Mouse (Mus musculus) stomach, embryonic 14.5 days (tissue): ENCODE results near the gene Sv2c. TPM values are rescaled to one million over a fixed set of nuclear protein-coding genes. Genes with fewer than 3 reads are reported as not detected.

Experiments
- ATAC-seq: fragments of 200-750 bp; cut with Nextera tagmentation; 2 replicates; pipeline ENCODE4 v1.8.0; 2017; ENCODE audit warnings: low read depth, moderate TSS enrichment; ENCODE audit not compliant: insufficient number of reproducible peaks, insufficient read depth, low FRiP score
- H3K27ac ChIP-seq: fragments of 300-500 bp; sonication (generic); 2 replicates; pipeline ENCODE4 v1.5.1; 2014; ENCODE audit warnings: mild to moderate bottlenecking, low read length, moderate library complexity, mixed read lengths
- H3K27me3 ChIP-seq: fragments of 300-500 bp; sonication (generic); 2 replicates; pipeline ENCODE4 v1.6.1; 2014; ENCODE audit warnings: low read length, control low read depth, mixed read lengths; ENCODE audit not compliant: control insufficient read depth, insufficient read depth
- H3K36me3 ChIP-seq: fragments of 300-500 bp; sonication (generic); 2 replicates; pipeline ENCODE4 v1.6.1; 2014; ENCODE audit warnings: mild to moderate bottlenecking, control low read depth, low read length, moderate library complexity, mixed read lengths; ENCODE audit not compliant: control insufficient read depth, insufficient read depth
- H3K4me1 ChIP-seq: fragments of 300-500 bp; sonication (generic); 2 replicates; pipeline ENCODE4 v1.6.1; 2014; ENCODE audit warnings: low read length, control low read depth, mixed read lengths; ENCODE audit not compliant: control insufficient read depth, insufficient read depth
- H3K4me2 ChIP-seq: fragments of 300-500 bp; sonication (generic); replicated peaks from 2 replicates; pipeline ENCODE4 v1.6.1; 2014; ENCODE audit warnings: low read depth, low read length, control low read depth
- H3K4me3 ChIP-seq: fragments of 300-500 bp; sonication (generic); 2 replicates; pipeline ENCODE4 v1.5.1; 2014; ENCODE audit warnings: low read depth, low read length, control low read depth
- H3K9ac ChIP-seq: fragments of 300-500 bp; sonication (generic); replicated peaks from 2 replicates; pipeline ENCODE4 v1.6.1; 2014; ENCODE audit warnings: low read depth, mild to moderate bottlenecking, control low read depth, low read length, moderate library complexity, mixed read lengths
- H3K9me3 ChIP-seq: fragments of 300-500 bp; sonication (generic); 2 replicates; pipeline ENCODE4 v1.6.1; 2016; ENCODE audit warnings: low read depth, low read length, control low read depth; ENCODE audit not compliant: control insufficient read depth
- WGBS: fragments of 180-500 bp; shearing (Covaris S2); extraction: QIAGEN DNeasy Blood & Tissue Kit; methylation state at CpG from one replicate; pipeline ENCODE4 v1.1.7; 2014; 5-methylcytosine and 5-hydroxymethylcytosine counted together
- polyA plus RNA-seq: library from polyadenylated mRNA; unstranded; fragments of >200 nt; fragmentation: Nextera tagmentation; extraction: Ambion mirVana; gene quantifications from 2 replicates; pipeline ENCODE4 v1.2.1, GENCODE M21; 2014

Sv2c gene
- polyA plus RNA-seq, 1 experiment from 2014 or later = 2.7 TPM

DNA sequence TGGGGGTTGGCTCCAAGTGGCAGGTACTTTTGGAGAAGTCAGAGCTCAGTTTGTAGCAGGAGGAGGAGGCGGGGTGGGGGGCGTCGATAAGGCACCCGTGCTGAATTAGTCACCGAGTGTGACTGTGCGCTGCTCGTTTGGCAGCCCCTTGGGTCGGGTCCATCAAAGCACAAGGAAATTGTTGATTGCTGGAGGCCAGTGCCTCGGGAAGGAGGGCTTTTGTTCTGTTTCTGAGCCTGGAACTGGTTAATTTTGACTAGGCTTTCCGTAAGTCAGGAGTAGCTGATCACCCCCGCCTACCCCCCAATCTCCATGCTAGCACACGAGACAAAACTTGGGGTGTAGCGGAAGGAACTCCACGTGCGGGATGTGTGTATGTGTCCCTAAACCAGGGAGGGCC lies 456 bp upstream of the Sv2c start:
- ATAC-seq = peak; percentile 29; the same call in 1 of the 2 replicates
- Histone ChIP-seq H3K27me3 (peaks cover 29% of the 10 kb centered on the region), H3K36me3 (no peaks in the 10 kb centered on the region)

DNA sequence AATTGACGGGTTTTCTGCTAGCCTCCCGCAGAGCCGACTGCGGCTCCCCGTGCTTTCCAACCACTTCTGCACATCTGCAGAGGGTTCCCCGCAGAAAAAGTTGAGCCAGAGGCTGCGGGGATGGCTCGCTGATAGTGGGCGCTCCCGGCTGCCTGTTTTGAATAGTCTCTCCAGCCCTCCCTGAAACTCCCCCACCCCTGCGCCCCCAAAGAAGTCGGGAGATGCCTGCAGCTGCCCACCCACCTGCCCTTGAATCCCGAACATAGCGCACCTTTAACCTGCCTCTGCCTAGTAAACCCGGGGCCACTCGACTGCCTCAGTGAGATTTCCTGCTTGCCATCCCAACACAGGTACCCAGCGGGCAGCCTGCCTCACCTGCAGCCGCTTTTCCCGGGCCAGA lies 466 bp downstream of the Sv2c start:
- no peaks in the 10 kb centered on the region for H3K9me3 ChIP-seq
- no peak overlapping the region for H3K9ac ChIP-seq
- ATAC-seq = no peak
- peak overlapping the region; percentile 74 for H3K4me2 ChIP-seq
- H3K27ac ChIP-seq = no peak overlapping the region
- peak overlapping the region; percentile 43 for H3K4me3 ChIP-seq
- WGBS = under 1% methylated on average over 19 of the region's 19 CpGs
- H3K4me1 ChIP-seq = 0 out of 2 replicates have a peak, but pooled peaks cover 5% of the 10 kb centered on the region
- peaks cover 29% of the 10 kb centered on the region for H3K27me3 ChIP-seq
- H3K36me3 ChIP-seq = no peaks in the 10 kb centered on the region

More for the DNA sequence above, 456 bp upstream of the Sv2c start:
- H3K27ac ChIP-seq = no peak overlapping the region
- WGBS = under 1% methylated on average over 15 of the region's 15 CpGs
- H3K4me3 ChIP-seq = peak overlapping the region; percentile 43
- no peak overlapping the region for H3K9ac ChIP-seq
- 0 out of 2 replicates have a peak, but pooled peaks cover 5% of the 10 kb centered on the region for H3K4me1 ChIP-seq
- peak overlapping the region; percentile 74 for H3K4me2 ChIP-seq
- H3K9me3 ChIP-seq = no peaks in the 10 kb centered on the region

DNA sequence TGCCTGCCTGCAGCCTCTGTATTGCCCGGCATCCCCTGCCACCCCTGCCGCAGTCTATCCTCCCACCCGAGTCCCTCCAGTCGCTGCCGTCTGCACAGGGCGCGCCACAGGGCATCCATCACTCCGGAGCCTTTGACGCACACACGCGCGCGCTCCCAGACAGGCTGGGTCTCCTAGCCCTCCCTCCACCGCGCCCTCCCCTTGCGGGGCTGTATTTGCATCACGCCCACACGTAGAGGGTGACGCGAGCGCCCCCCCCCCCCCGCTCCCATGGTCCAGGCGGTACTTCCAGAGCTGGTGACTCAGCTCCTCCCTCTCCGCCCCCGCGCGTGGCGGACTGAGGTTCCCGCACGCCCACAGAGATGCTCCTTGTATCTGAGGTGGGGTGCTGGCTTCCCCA lies 1.3 kb downstream of the Sv2c start:
- peak; percentile 62; the same call in 1 of the 2 replicates for ATAC-seq

DNA sequence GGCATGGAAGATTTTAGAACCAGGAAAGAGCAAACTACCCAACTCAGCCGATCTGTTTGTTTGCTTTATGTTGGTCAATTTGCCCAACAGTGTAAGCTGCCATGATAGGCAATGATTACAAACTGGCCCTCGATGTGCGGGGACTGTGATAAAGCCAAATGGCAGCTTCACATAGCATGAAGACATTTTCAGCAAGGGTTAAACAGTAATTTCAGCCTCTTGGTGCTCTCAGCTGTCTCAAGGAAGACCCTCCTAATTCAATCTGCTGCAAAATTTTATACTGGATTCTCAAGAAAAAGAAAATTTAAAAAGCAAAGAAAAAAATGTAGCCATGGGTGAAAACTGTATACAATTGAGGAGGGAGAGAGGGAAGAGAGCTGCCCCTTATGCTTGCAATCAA lies 3.3 kb downstream of the Sv2c start:
- H3K9ac ChIP-seq = no peak overlapping the region
- H3K27ac ChIP-seq = no peak overlapping the region
- 0 out of 2 replicates have a peak, but pooled peaks cover 5% of the 10 kb centered on the region for H3K4me1 ChIP-seq
- H3K27me3 ChIP-seq = peaks cover 27% of the 10 kb centered on the region
- no peak overlapping the region for H3K4me3 ChIP-seq
- no peak for ATAC-seq
- no peaks in the 10 kb centered on the region for H3K36me3 ChIP-seq
- H3K9me3 ChIP-seq = no peaks in the 10 kb centered on the region
- H3K4me2 ChIP-seq = no peak overlapping the region
- WGBS = 65% methylated on average over 3 of the region's 3 CpGs

More for the DNA sequence above, 1.3 kb downstream of the Sv2c start:
- Histone ChIP-seq H3K27ac (no peak overlapping the region), H3K4me2 (peak overlapping the region; percentile 74), H3K4me3 (peak overlapping the region; percentile 43), H3K36me3 (no peaks in the 10 kb centered on the region), H3K9me3 (no peaks in the 10 kb centered on the region), H3K4me1 (0 out of 2 replicates have a peak, but pooled peaks cover 5% of the 10 kb centered on the region), H3K27me3 (peaks cover 29% of the 10 kb centered on the region), H3K9ac (no peak overlapping the region)
- 0% methylated on average over 28 of the region's 30 CpGs for WGBS

DNA sequence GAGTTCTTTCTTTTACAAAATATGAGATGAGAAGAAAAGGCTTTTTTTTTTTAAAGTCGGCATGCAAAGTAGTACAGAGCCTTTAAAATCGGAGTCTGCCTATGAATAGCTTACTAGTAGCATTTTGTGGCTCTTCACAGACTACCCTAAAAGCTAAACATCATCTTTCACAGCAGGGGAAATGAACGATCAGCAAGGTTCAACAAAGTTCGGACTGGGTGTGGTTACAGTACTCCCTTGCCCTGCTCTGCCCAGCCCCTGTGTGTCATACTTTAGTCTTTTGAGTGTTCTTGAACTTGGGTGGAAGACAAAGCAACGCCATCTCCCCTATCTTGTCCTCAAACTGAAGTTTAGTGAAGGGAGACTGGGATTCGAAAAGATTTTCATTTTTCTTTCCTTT lies 5.7 kb downstream of the Sv2c start:
- WGBS = 56% methylated on average over 6 of the region's 6 CpGs
- Histone ChIP-seq H3K4me1 (no peaks in the 10 kb centered on the region), H3K9me3 (no peaks in the 10 kb centered on the region), H3K9ac (no peak overlapping the region), H3K4me3 (no peak overlapping the region), H3K27me3 (peaks cover 14% of the 10 kb centered on the region), H3K27ac (no peak overlapping the region), H3K4me2 (no peak overlapping the region), H3K36me3 (no peaks in the 10 kb centered on the region)
- no peak for ATAC-seq

DNA sequence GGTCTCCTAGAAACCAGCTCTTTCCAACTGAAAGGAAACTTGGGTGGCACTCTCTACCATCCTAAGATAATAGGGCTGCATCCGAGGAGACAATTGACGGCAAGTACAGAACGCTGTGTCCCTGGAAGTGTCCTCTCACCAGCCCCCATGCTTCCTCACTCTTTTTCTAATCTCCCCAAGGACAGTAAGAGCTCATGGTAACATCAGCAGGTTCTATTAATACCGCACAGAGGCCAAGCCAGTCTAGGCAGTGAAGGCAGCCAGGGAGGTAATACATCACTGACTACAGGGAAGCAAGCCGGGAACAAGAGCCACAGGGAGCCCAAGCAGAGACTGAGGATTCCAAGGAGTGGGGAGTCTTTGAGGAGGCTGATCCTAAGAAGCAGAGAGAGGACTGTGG lies 7.4 kb downstream of the Sv2c start:
- Histone ChIP-seq H3K4me3 (no peak overlapping the region), H3K9me3 (no peaks in the 10 kb centered on the region), H3K27ac (no peak overlapping the region), H3K27me3 (peaks cover 11% of the 10 kb centered on the region), H3K36me3 (no peaks in the 10 kb centered on the region), H3K9ac (no peak overlapping the region), H3K4me1 (no peaks in the 10 kb centered on the region), H3K4me2 (no peak overlapping the region)
- WGBS = 70% methylated on average over 5 of the region's 5 CpGs
- no peak for ATAC-seq

DNA sequence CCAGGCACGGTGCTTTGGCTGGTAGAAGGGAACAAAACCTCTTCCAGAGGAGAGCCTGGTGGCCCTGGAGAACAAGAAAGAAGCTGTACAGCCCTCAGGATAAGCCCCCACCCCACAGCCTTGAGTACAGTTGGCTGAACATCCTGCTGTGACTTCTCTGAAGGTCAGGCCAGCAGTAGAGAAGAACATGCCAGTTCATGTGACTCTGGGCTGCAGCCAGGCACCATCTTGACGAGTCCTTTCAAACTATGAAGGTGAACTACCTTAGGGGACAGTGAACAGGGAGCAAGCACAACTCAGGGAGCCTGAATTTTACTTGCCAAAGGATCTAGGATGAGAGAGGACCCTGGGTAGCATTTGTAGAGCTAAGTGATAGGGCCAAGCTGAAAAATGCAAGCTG lies 19.7 kb downstream of the Sv2c start:
- no peak overlapping the region for H3K4me3 ChIP-seq
- no peaks in the 10 kb centered on the region for H3K27me3 ChIP-seq
- 72% methylated on average over 2 of the region's 2 CpGs for WGBS
- no peaks in the 10 kb centered on the region for H3K9me3 ChIP-seq
- ATAC-seq = no peak
- no peak overlapping the region for H3K9ac ChIP-seq
- no peak overlapping the region for H3K4me2 ChIP-seq
- H3K4me1 ChIP-seq = no peaks in the 10 kb centered on the region
- no peaks in the 10 kb centered on the region for H3K36me3 ChIP-seq
- H3K27ac ChIP-seq = no peak overlapping the region

DNA sequence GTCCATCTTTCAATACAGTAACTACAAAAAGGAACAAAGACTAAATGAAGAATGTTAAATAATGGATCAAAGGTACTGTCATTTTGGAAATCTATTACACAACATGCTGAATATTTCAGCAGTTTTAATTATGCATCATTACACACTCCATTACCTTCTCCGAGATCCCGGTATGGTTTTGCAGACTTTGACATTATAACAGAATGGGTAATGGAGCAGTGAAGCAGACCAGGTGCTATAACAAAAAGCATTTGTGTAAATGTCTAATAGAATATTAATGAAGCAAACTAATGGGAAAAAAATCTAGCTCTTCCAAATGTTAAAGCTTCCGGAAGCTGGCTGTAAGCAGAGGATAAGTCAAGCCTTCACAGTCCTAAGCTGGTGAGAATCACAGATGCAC lies 21.6 kb downstream of the Sv2c start:
- 86% methylated on average over 3 of the region's 3 CpGs for WGBS
- H3K9me3 ChIP-seq = no peaks in the 10 kb centered on the region
- ATAC-seq = no peak

DNA sequence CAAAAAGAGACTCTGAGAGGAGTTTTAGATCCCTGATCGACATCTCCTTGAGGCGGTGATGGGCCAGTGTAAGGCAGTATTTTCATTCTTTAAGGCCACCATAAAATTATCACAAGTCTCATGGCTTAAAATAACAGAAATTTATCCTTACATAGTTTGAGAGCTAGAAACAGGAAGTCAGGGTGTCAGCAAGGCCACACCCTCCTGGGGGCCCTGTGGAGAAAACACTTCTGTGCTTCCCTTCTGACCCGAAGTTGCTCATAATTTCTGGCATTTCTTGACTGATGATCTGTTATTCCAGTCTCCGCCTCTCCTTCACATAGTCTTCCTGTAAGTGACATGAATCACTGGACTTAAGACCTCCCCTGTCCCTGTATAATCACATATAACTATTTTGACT lies 26.0 kb downstream of the Sv2c start:
- WGBS = 70% methylated on average over 4 of the region's 4 CpGs

More for the DNA sequence above, 21.6 kb downstream of the Sv2c start:
- H3K27me3 ChIP-seq = no peaks in the 10 kb centered on the region
- H3K4me2 ChIP-seq = no peak overlapping the region
- H3K4me1 ChIP-seq = no peaks in the 10 kb centered on the region
- H3K9ac ChIP-seq = no peak overlapping the region
- H3K27ac ChIP-seq = no peak overlapping the region
- no peaks in the 10 kb centered on the region for H3K36me3 ChIP-seq
- H3K4me3 ChIP-seq = no peak overlapping the region

More for the DNA sequence above, 26.0 kb downstream of the Sv2c start:
- H3K9me3 ChIP-seq = no peaks in the 10 kb centered on the region
- no peak for ATAC-seq
- H3K27ac ChIP-seq = no peak overlapping the region
- H3K4me3 ChIP-seq = no peak overlapping the region
- no peak overlapping the region for H3K4me2 ChIP-seq
- no peaks in the 10 kb centered on the region for H3K4me1 ChIP-seq
- no peaks in the 10 kb centered on the region for H3K36me3 ChIP-seq
- H3K27me3 ChIP-seq = no peaks in the 10 kb centered on the region
- H3K9ac ChIP-seq = no peak overlapping the region
